Mouse (Mus musculus) CH12.LX (cell line): ENCODE results near the gene Ldlrad3. TPM values are rescaled to one million over a fixed set of nuclear protein-coding genes. Genes with fewer than 3 reads are reported as not detected.

Experiments
- DNase-seq: peaks from one replicate; pipeline ENCODE4 v3.0.0-alpha.2; 2013; ENCODE audit errors: extremely low read depth
- H3K27ac ChIP-seq: 2 replicates; pipeline ENCODE4 v1.5.1; 2012; ENCODE audit warnings: low read depth, mild to moderate bottlenecking, control low read depth, moderate library complexity; ENCODE audit not compliant: insufficient read depth
- H3K27me3 ChIP-seq: replicated peaks from 2 replicates; pipeline ENCODE3; 2012; ENCODE audit warnings: inconsistent platforms
- H3K36me3 ChIP-seq, 2 experiments: replicated peaks in 1 of 2; 2 replicates each; pipeline versions ENCODE3 to v1.6.1; 2012; ENCODE audit warnings: inconsistent platforms in 1 of 2, low read length in 1 of 2, mild to moderate bottlenecking in 1 of 2, mixed read lengths in 1 of 2, moderate library complexity in 1 of 2; ENCODE audit not compliant: control insufficient read depth in 1 of 2, insufficient read depth in 1 of 2
- H3K4me1 ChIP-seq, 2 experiments: 2 replicates each; pipeline ENCODE4 v1.6.1; 2012; ENCODE audit warnings: inconsistent platforms in 1 of 2, moderate library complexity in 1 of 2; ENCODE audit not compliant: insufficient read depth in 2 of 2, control insufficient read depth in 1 of 2
- H3K4me2 ChIP-seq: 2 replicates; pipeline ENCODE4 v1.6.1; 2012; ENCODE audit warnings: low read depth, mild to moderate bottlenecking, control low read depth; ENCODE audit not compliant: poor library complexity, insufficient read depth, severe bottlenecking
- H3K4me3 ChIP-seq, 3 experiments: fragments of 150-350 bp in 1 of 3; sonication (generic) in 1 of 3; replicated peaks in 1 of 3; 2 replicates each; pipeline versions ENCODE3 to v1.5.1; 2011 to 2012; ENCODE audit warnings: low read depth in 2 of 3, low read length in 2 of 3, mild to moderate bottlenecking in 2 of 3, moderate library complexity in 2 of 3, control low read depth in 1 of 3, improper control_type of control experiment in 1 of 3, inconsistent platforms in 1 of 3, mixed read lengths in 1 of 3; ENCODE audit not compliant: poor library complexity in 1 of 3
- H3K79me2 ChIP-seq: replicated peaks from 2 replicates; pipeline ENCODE4 v1.6.1; 2012; ENCODE audit warnings: mild to moderate bottlenecking, moderate library complexity; ENCODE audit not compliant: control insufficient read depth, poor library complexity, insufficient read depth, severe bottlenecking; ENCODE audit errors: extremely low read depth
- H3K9ac ChIP-seq: 2 replicates; pipeline ENCODE4 v1.6.1; 2012; ENCODE audit warnings: low read depth, mild to moderate bottlenecking, control low read depth, moderate library complexity; ENCODE audit not compliant: insufficient read depth
- H3K9me3 ChIP-seq: replicated peaks from 2 replicates; pipeline ENCODE3; 2012; ENCODE audit warnings: low read length, inconsistent platforms, mixed read lengths
- CHD1 ChIP-seq: IDR thresholded peaks from 2 replicates; pipeline ENCODE4 v1.6.1; 2012; ENCODE audit warnings: low read depth, low read length, improper control_type of control experiment, inconsistent platforms
- E2F4 ChIP-seq: IDR thresholded peaks from 2 replicates; pipeline ENCODE4 v1.6.1; 2011; ENCODE audit warnings: low read depth, low read length, improper control_type of control experiment; ENCODE audit not compliant: insufficient replicate concordance
- GABPA ChIP-seq: IDR thresholded peaks from 2 replicates; pipeline ENCODE4 v1.6.1; 2012; ENCODE audit warnings: low read depth, low read length, improper control_type of control experiment, inconsistent platforms; ENCODE audit not compliant: insufficient replicate concordance
- IRF4 ChIP-seq: IDR thresholded peaks from 2 replicates; pipeline ENCODE4 v1.6.1; 2014; ENCODE audit warnings: low read depth, mild to moderate bottlenecking, inconsistent platforms, low read length, improper control_type of control experiment
- JUN ChIP-seq: IDR thresholded peaks from 2 replicates; pipeline ENCODE4 v1.6.1; 2011; ENCODE audit warnings: low read depth, mild to moderate bottlenecking, low read length, improper control_type of control experiment, moderate library complexity; ENCODE audit not compliant: insufficient read depth
- JUND ChIP-seq: conservative IDR thresholded peaks from 2 replicates; pipeline ENCODE4 v1.6.1; 2011; ENCODE audit warnings: low read depth, low read length, improper control_type of control experiment
- KAT2A ChIP-seq: IDR thresholded peaks from 2 replicates; pipeline ENCODE4 v1.6.1; 2012; ENCODE audit warnings: low read length, improper control_type of control experiment, inconsistent platforms; ENCODE audit not compliant: insufficient replicate concordance
- MAFK ChIP-seq: IDR thresholded peaks from 2 replicates; pipeline ENCODE4 v1.6.1; 2011; ENCODE audit warnings: low read length, improper control_type of control experiment; ENCODE audit not compliant: insufficient replicate concordance
- MAX ChIP-seq: IDR thresholded peaks from 2 replicates; pipeline ENCODE4 v1.6.1; 2011; ENCODE audit warnings: low read length, improper control_type of control experiment
- MAZ ChIP-seq: IDR thresholded peaks from 2 replicates; pipeline ENCODE4 v1.6.1; 2012; ENCODE audit warnings: low read depth, mild to moderate bottlenecking, inconsistent platforms, low read length, improper control_type of control experiment, moderate library complexity
- MXI1 ChIP-seq: IDR thresholded peaks from 2 replicates; pipeline ENCODE4 v1.6.1; 2011; ENCODE audit warnings: mild to moderate bottlenecking, low read depth, low read length, improper control_type of control experiment
- NELFE ChIP-seq: IDR thresholded peaks from 2 replicates; pipeline ENCODE4 v1.6.1; 2011; ENCODE audit warnings: low read depth, low read length, improper control_type of control experiment
- NRF1 ChIP-seq: IDR thresholded peaks from 2 replicates; pipeline ENCODE4 v1.6.1; 2014; ENCODE audit warnings: low read depth, mild to moderate bottlenecking, inconsistent platforms, low read length, improper control_type of control experiment, moderate library complexity
- POLR2A ChIP-seq: IDR thresholded peaks from 2 replicates; pipeline ENCODE4 v1.6.1; 2011; ENCODE audit warnings: low read depth, mild to moderate bottlenecking, improper control_type of control experiment, low read length
- RCOR1 ChIP-seq: conservative IDR thresholded peaks from 2 replicates; pipeline ENCODE4 v1.6.1; 2012; ENCODE audit warnings: low read depth, mild to moderate bottlenecking, inconsistent platforms, low read length, improper control_type of control experiment
- SIN3A ChIP-seq: IDR thresholded peaks from 2 replicates; pipeline ENCODE4 v1.6.1; 2012; ENCODE audit warnings: low read length, improper control_type of control experiment, inconsistent platforms
- SMC3 ChIP-seq: IDR thresholded peaks from 2 replicates; pipeline ENCODE4 v1.6.1; 2011; ENCODE audit warnings: low read depth, low read length, improper control_type of control experiment
- TBP ChIP-seq: conservative IDR thresholded peaks from 2 replicates; pipeline ENCODE4 v1.6.1; 2011; ENCODE audit warnings: low read depth, low read length, improper control_type of control experiment
- USF1 ChIP-seq: IDR thresholded peaks from 2 replicates; pipeline ENCODE4 v1.6.1; 2014; ENCODE audit warnings: low read depth, mild to moderate bottlenecking, inconsistent platforms, low read length, improper control_type of control experiment
- ZC3H11A ChIP-seq: IDR thresholded peaks from 2 replicates; pipeline ENCODE4 v1.6.1; 2012; ENCODE audit warnings: low read depth, mild to moderate bottlenecking, inconsistent platforms, low read length, improper control_type of control experiment
- ZKSCAN1 ChIP-seq: IDR thresholded peaks from 2 replicates; pipeline ENCODE4 v1.6.1; 2012; ENCODE audit warnings: low read depth, inconsistent platforms, low read length, improper control_type of control experiment, borderline replicate concordance
- dilution Hi-C: fragments of 300-500 bp; cut with MboI; formaldehyde crosslinking; loops from 2 replicates; pipeline ENCODE4 v1.14.3; 2020; ENCODE audit warnings: low sequenced_read_pairs; ENCODE audit not compliant: extremely low pct_unique_long_range_greater_than_20kb, extremely low pct_ligation_motif_present
- in situ Hi-C: fragments of 300-500 bp; cut with MboI; formaldehyde crosslinking; loops from 3 replicates; pipeline ENCODE4 v1.14.3; 2019; ENCODE audit warnings: low sequenced_read_pairs, low pct_ligation_motif_present, low pct_unique_long_range_greater_than_20kb, mixed read lengths
- polyA plus RNA-seq: library from polyadenylated mRNA; unstranded; fragments of >175 nt; gene quantifications from 2 replicates; pipeline ENCODE4 v1.2.1, GENCODE M21; 2012; ENCODE audit warnings: low read depth; ENCODE audit not compliant: insufficient read length
- total RNA-seq, 2 experiments: library from RNA; depleted of rRNA; stranded (reverse); fragments of 300-350 nt in 1 of 2; fragments of >200 nt in 1 of 2; gene quantifications; 2 replicates each; pipeline ENCODE4 v1.2.3; 2012 to 2014

Gene Ldlrad3
- total and polyA plus RNA-seq, 3 experiments: 0.30 to 2.7 (median 2.1) TPM

DNA sequence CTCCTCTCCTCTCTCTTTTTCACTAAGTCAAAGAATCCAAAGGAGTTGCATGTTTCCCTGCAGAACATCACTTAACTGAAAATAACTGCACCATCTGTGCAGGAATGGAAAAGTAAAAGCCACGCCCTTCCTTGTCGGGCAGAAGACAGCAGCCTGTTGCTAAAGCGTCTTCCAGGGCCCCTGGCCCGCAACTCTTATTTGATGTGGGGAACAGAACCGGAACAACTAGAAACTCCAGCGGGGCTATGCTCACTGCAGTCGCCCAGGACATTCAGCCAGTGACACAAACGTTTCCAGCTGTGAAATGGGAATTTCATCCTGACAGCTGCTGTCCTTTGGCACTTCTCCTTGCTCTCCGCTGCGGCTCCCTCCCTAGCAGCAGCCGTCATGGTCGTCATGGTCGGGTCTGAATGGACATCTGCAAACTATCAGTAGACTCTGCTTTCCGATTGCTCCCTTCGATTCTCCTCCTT is 67.2 kb downstream of the Ldlrad3 start:
- Histone ChIP-seq H3K9ac (no peak overlapping the region), H3K4me3 (no peak overlapping the region), H3K4me1 (peaks cover 0 to 3% of the 10 kb centered on the region in 2 experiments; a peak in 2 of 4 replicates), H3K9me3 (no peaks in the 10 kb centered on the region), H3K4me2 (no peak overlapping the region), H3K79me2 (no peaks in the 10 kb centered on the region), H3K27ac (no peak overlapping the region), H3K27me3 (no peaks in the 10 kb centered on the region), H3K36me3 (no peaks in the 10 kb centered on the region)
- DNase-seq: no peak
- dilution Hi-C loops: no loop called here
- in situ Hi-C loops: no loop called here
- TF ChIP-seq NELFE (no peak), MAZ (no peak), ZKSCAN1 (no peak), MXI1 (no peak), MAFK (no peak), USF1 (no peak), JUND (no peak), NRF1 (no peak), SIN3A (no peak), KAT2A (no peak), TBP (no peak), ZC3H11A (no peak), JUN (no peak), MAX (no peak), SMC3 (no peak), RCOR1 (no peak)

- no peak for DNase-seq
- H3K4me3 ChIP-seq: no peak overlapping the region
- no peaks in the 10 kb centered on the region for H3K79me2 ChIP-seq
- H3K4me2 ChIP-seq: no peak overlapping the region
- H3K27me3 ChIP-seq: no peaks in the 10 kb centered on the region
- H3K9ac ChIP-seq: no peak overlapping the region
- no peaks in the 10 kb centered on the region for H3K36me3 ChIP-seq
- no peaks in the 10 kb centered on the region for H3K4me1 ChIP-seq
- in situ Hi-C loops (no loop called here), dilution Hi-C loops (no loop called here)
- H3K27ac ChIP-seq: no peak overlapping the region
- TF ChIP-seq MXI1 (no peak), IRF4 (no peak), CHD1 (no peak), POLR2A (no peak), ZKSCAN1 (no peak), USF1 (no peak), GABPA (no peak), E2F4 (no peak)
- TF ChIP-seq, all 38 proteins: peak for 0
- no peaks in the 10 kb centered on the region for H3K9me3 ChIP-seq
Measured at GRCm38 (mm10) chr2:102117402-102117760, 68.8 kb downstream of the Ldlrad3 start.
